Mouse (Mus musculus): ENCODE measurements around the gene Slc36a2. TPM values are rescaled to one million over a fixed set of nuclear protein-coding genes. Genes with fewer than 3 reads are reported as not detected.

The Slc36a2 gene
- polyA plus RNA-seq, 1 experiment from 2014 or later: 0.12 TPM

GRCm38 (mm10) chr11:55136770-55137547 is 47.9 kb downstream of the Slc36a2 start:
- ATAC-seq (no peak), DNase-seq (ENCODE audit: low read depth, low spot score) (no peak)
- in situ Hi-C loops (cut with MboI; ENCODE audit: low pct_unique_long_range_greater_than_20kb): no loop called here
- H3K27me3 ChIP-seq: no peaks in the 10 kb centered on the region
- ChIA-PET POLR2A (no interaction called here), CTCF (no interaction called here)
- no peak for TF ChIP-seq CTCF (IDR thresholded peaks at IDR 0.05)

- no peak for TF ChIP-seq CTCF (IDR thresholded peaks at IDR 0.05)
- ChIA-PET CTCF (no interaction called here), POLR2A (no interaction called here)
- DNase-seq (ENCODE audit: low read depth, low spot score) (no peak), ATAC-seq (peak; percentile 31)
- in situ Hi-C loops (cut with MboI; ENCODE audit: low pct_unique_long_range_greater_than_20kb): no loop called here
- H3K27me3 ChIP-seq: no peaks in the 10 kb centered on the region
These were observed 50.0 kb downstream of the Slc36a2 start for GRCm38 (mm10) chr11:55134871-55135270.

GRCm38 (mm10) chr11:55134407-55134806 is 50.5 kb downstream of the Slc36a2 start:
- DNase-seq (ENCODE audit: low read depth, low spot score) (no peak), ATAC-seq (peak; percentile 51)
- no peaks in the 10 kb centered on the region for H3K27me3 ChIP-seq
- ChIA-PET POLR2A (no interaction called here), CTCF (no interaction called here)
- in situ Hi-C loops (cut with MboI; ENCODE audit: low pct_unique_long_range_greater_than_20kb): no loop called here
- no peak for TF ChIP-seq CTCF (IDR thresholded peaks at IDR 0.05)

- in situ Hi-C loops (cut with MboI; ENCODE audit: low pct_unique_long_range_greater_than_20kb): no loop called here
- POLR2A ChIA-PET: no interaction called here
- H3K27me3 ChIP-seq: no peaks in the 10 kb centered on the region
- no peak for TF ChIP-seq CTCF (IDR thresholded peaks at IDR 0.05)
- ATAC-seq (no peak), DNase-seq (ENCODE audit: low read depth, low spot score) (no peak)
- CTCF ChIA-PET: no interaction called here
These were observed 51.7 kb downstream of the Slc36a2 start for GRCm38 (mm10) chr11:55133204-55133603.

GRCm38 (mm10) chr11:55131946-55132345 is 52.9 kb downstream of the Slc36a2 start:
- H3K27me3 ChIP-seq: no peaks in the 10 kb centered on the region
- in situ Hi-C loops (cut with MboI; ENCODE audit: low pct_unique_long_range_greater_than_20kb): no loop called here
- no peak for DNase-seq (ENCODE audit: low read depth, low spot score)
- CTCF ChIA-PET: no interaction called here
- POLR2A ChIA-PET: interaction anchor here (1.0 kb wide), 1 partner anchor 11 kb away, joined by 3 read pairs; no protein-coding TSS in a partner anchor
- no peak for ATAC-seq
- TF ChIP-seq CTCF (IDR thresholded peaks at IDR 0.05): no peak

GRCm38 (mm10) chr11:55131077-55131742 is 53.7 kb downstream of the Slc36a2 start:
- no peak for TF ChIP-seq CTCF (IDR thresholded peaks at IDR 0.05)
- POLR2A ChIA-PET: no interaction called here
- DNase-seq (ENCODE audit: low read depth, low spot score) (no peak), ATAC-seq (no peak)
- CTCF ChIA-PET: no interaction called here
- H3K27me3 ChIP-seq: no peaks in the 10 kb centered on the region
- in situ Hi-C loops (cut with MboI; ENCODE audit: low pct_unique_long_range_greater_than_20kb): no loop called here

GRCm38 (mm10) chr11:55128411-55128810 is 56.5 kb downstream of the Slc36a2 start:
- no peak for ATAC-seq
- ChIA-PET POLR2A (no interaction called here), CTCF (interaction anchor here (0.9 to 2.1 kb wide), 2 partner anchors 10 to 41 kb away, joined by 3 to 5 read pairs; no protein-coding TSS in a partner anchor)
- DNase-seq (ENCODE audit: low read depth, low spot score): no peak
- no peaks in the 10 kb centered on the region for H3K27me3 ChIP-seq
- in situ Hi-C loops (cut with MboI; ENCODE audit: low pct_unique_long_range_greater_than_20kb): no loop called here
- TF ChIP-seq CTCF (IDR thresholded peaks at IDR 0.05): no peak

- POLR2A ChIA-PET: no interaction called here
- H3K27me3 ChIP-seq: no peaks in the 10 kb centered on the region
- CTCF ChIA-PET: interaction anchor here (0.9 kb wide), 1 partner anchor 10 kb away, joined by 3 read pairs; no protein-coding TSS in a partner anchor
- TF ChIP-seq CTCF (IDR thresholded peaks at IDR 0.05): no peak
- in situ Hi-C loops (cut with MboI; ENCODE audit: low pct_unique_long_range_greater_than_20kb): no loop called here
- peak; percentile 73 for DNase-seq (ENCODE audit: low read depth, low spot score)
- ATAC-seq: peak; percentile 93
These were observed 56.9 kb downstream of the Slc36a2 start for GRCm38 (mm10) chr11:55127937-55128336.

GRCm38 (mm10) chr11:55126663-55127062 is 58.2 kb downstream of the Slc36a2 start:
- POLR2A ChIA-PET: no interaction called here
- CTCF ChIA-PET: no interaction called here
- in situ Hi-C loops (cut with MboI; ENCODE audit: low pct_unique_long_range_greater_than_20kb): no loop called here
- no peaks in the 10 kb centered on the region for H3K27me3 ChIP-seq
- DNase-seq (ENCODE audit: low read depth, low spot score) (no peak), ATAC-seq (no peak)
- no peak for TF ChIP-seq CTCF (IDR thresholded peaks at IDR 0.05)

- in situ Hi-C loops (cut with MboI; ENCODE audit: low pct_unique_long_range_greater_than_20kb): no loop called here
- no peak for ATAC-seq
- TF ChIP-seq CTCF (IDR thresholded peaks at IDR 0.05): no peak
- no peaks in the 10 kb centered on the region for H3K27me3 ChIP-seq
- ChIA-PET CTCF (no interaction called here), POLR2A (interaction anchor here (0.9 kb wide), 1 partner anchor 11 kb away, joined by 3 read pairs; no protein-coding TSS in a partner anchor)
- no peak for DNase-seq (ENCODE audit: low read depth, low spot score)
These were observed 63.4 kb downstream of the Slc36a2 start for GRCm38 (mm10) chr11:55121430-55121829.

GRCm38 (mm10) chr11:55120821-55121271 is 64.0 kb downstream of the Slc36a2 start:
- in situ Hi-C loops (cut with MboI; ENCODE audit: low pct_unique_long_range_greater_than_20kb): no loop called here
- H3K27me3 ChIP-seq: no peaks in the 10 kb centered on the region
- no peak for ATAC-seq
- no peak for DNase-seq (ENCODE audit: low read depth, low spot score)
- CTCF ChIA-PET: no interaction called here
- POLR2A ChIA-PET: interaction anchor here (0.9 kb wide), 1 partner anchor 11 kb away, joined by 3 read pairs; no protein-coding TSS in a partner anchor
- no peak for TF ChIP-seq CTCF (IDR thresholded peaks at IDR 0.05)

All from Patski (cell line).